Mouse (Mus musculus) spleen, adult 2 months (tissue): ENCODE data around the gene Ttc5. TPM values are rescaled to one million over a fixed set of nuclear protein-coding genes. Genes with fewer than 3 reads are reported as not detected.
"Not testable (repeated sequence)": the region's sequence is repeated elsewhere in the genome, so short reads cannot be mapped to it uniquely, and the experiment has no call there.

ENCODE experiments used
- DNase-seq, 2 experiments: peaks; one replicate each; pipeline versions ENCODE4 v3.0.0 to v3.0.0-alpha.2; 2012 to 2021; ENCODE audit warnings: low spot score in 2 of 2, low read depth in 1 of 2
- H3K27ac ChIP-seq: fragments of 200-500 bp; 2 replicates; pipeline ENCODE4 v1.5.1; 2012; ENCODE audit warnings: low read length, inconsistent platforms; ENCODE audit not compliant: insufficient read depth
- H3K27me3 ChIP-seq: fragments of 200-500 bp; 2 replicates; pipeline ENCODE4 v1.6.1; 2012; ENCODE audit warnings: mild to moderate bottlenecking, moderate library complexity, low read length, inconsistent platforms; ENCODE audit not compliant: control insufficient read depth, insufficient read depth
- H3K36me3 ChIP-seq: fragments of 200-500 bp; 2 replicates; pipeline ENCODE4 v1.6.1; 2012; ENCODE audit warnings: mild to moderate bottlenecking, low read length, inconsistent platforms; ENCODE audit not compliant: control insufficient read depth, insufficient read depth
- H3K4me1 ChIP-seq: fragments of 200-500 bp; 2 replicates; pipeline ENCODE4 v1.6.1; 2011; ENCODE audit warnings: inconsistent platforms; ENCODE audit not compliant: control insufficient read depth, insufficient read depth, insufficient read length
- H3K4me3 ChIP-seq: fragments of 200-500 bp; 2 replicates; pipeline ENCODE4 v1.5.1; 2011; ENCODE audit warnings: mild to moderate bottlenecking, inconsistent platforms; ENCODE audit not compliant: insufficient read depth, insufficient read length; ENCODE audit errors: extremely low read depth
- CTCF ChIP-seq: fragments of 200-500 bp; IDR thresholded peaks from 2 replicates; pipeline ENCODE4 v1.5.1; 2011; ENCODE audit warnings: mild to moderate bottlenecking, inconsistent platforms; ENCODE audit not compliant: insufficient read depth, insufficient read length, insufficient replicate concordance; ENCODE audit errors: extremely low read depth
- POLR2A ChIP-seq: fragments of 200-500 bp; IDR thresholded peaks from 2 replicates; pipeline ENCODE4 v1.6.1; 2011; ENCODE audit warnings: low read depth, low read length, inconsistent platforms
- WGBS: fragments of 180-500 bp; shearing (Covaris S2); methylation state at CpG from one replicate; pipeline ENCODE4 v1.1.7; 2018; 5-methylcytosine and 5-hydroxymethylcytosine counted together
- polyA plus RNA-seq: library from polyadenylated mRNA; depleted of rRNA; stranded (reverse); fragments of >200 nt; gene quantifications from 2 replicates; pipeline ENCODE4 v1.2.3, GENCODE M21; 2012

The Ttc5 gene
- polyA plus RNA-seq, 1 experiment = 28.1 TPM

DNA sequence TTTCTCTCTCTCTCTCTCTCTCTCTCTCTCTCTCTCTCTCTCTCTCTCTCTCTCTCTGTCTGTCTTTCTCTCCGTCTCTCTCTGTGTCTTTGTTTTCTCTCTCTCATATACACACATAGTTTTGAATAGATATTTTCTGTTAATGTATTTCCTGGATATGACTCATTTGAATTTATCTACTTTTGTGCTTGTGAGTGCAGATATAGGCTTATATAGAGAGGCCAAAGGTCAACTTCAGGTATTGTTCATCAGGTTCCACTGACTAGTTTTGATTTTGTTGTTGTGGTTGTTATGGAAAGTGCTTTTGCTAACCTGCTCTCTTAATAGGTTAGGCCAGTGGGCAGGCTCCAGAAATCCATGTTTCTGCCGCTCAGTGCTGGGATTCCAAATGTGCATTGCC, 27.7 kb upstream of the Ttc5 start:
- DNase-seq = no peak
- H3K27ac ChIP-seq = no peak overlapping the region
- TF ChIP-seq CTCF (no peak), POLR2A (no peak)
- H3K4me3 ChIP-seq = no peak overlapping the region
- peaks cover 33% of the 10 kb centered on the region for H3K36me3 ChIP-seq
- H3K27me3 ChIP-seq = no peaks in the 10 kb centered on the region
- no peaks in the 10 kb centered on the region for H3K4me1 ChIP-seq
- 85% methylated on average over 2 of the region's 2 CpGs for WGBS

- 1% methylated on average over 42 of the region's 42 CpGs for WGBS
- Histone ChIP-seq H3K27me3 (no peaks in the 10 kb centered on the region), H3K4me1 (no peaks in the 10 kb centered on the region), H3K4me3 (peak within 1 kb of the TSS; percentile 76), H3K27ac (peak within 1 kb of the TSS; percentile 87), H3K36me3 (peaks cover 4% of the 10 kb centered on the region)
- TF ChIP-seq CTCF = no peak
- TF ChIP-seq POLR2A = peak; percentile 76
- peak; percentile 90 to 99 for DNase-seq
These were observed 22.3 kb upstream of the Ttc5 start, which contains the start of the genes Ccnb1ip1 and Parp2 for GRCm38 (mm10) chr14:50807487-50808072. Ccnb1ip1 (minus strand) TSS chr14:50807732. Parp2 (plus strand) TSS chr14:50807841.

GRCm38 (mm10) chr14:50806469-50806868, 21.1 kb upstream of the Ttc5 start:
- H3K36me3 ChIP-seq, H3K4me1 ChIP-seq, H3K4me3 ChIP-seq, H3K27ac ChIP-seq, DNase-seq, H3K27me3 ChIP-seq: not testable (repeated sequence)
- 85% methylated on average over 5 of the region's 5 CpGs for WGBS

- Histone ChIP-seq H3K4me1 (no peaks in the 10 kb centered on the region), H3K36me3 (no peaks in the 10 kb centered on the region), H3K27me3 (no peaks in the 10 kb centered on the region), H3K27ac (no peak overlapping the region), H3K4me3 (no peak overlapping the region)
- TF ChIP-seq CTCF = no peak
- WGBS = 92% methylated on average over 13 of the region's 13 CpGs
- DNase-seq = no peak
These were observed 19.4 kb upstream of the Ttc5 start for GRCm38 (mm10) chr14:50804683-50805082.

DNA sequence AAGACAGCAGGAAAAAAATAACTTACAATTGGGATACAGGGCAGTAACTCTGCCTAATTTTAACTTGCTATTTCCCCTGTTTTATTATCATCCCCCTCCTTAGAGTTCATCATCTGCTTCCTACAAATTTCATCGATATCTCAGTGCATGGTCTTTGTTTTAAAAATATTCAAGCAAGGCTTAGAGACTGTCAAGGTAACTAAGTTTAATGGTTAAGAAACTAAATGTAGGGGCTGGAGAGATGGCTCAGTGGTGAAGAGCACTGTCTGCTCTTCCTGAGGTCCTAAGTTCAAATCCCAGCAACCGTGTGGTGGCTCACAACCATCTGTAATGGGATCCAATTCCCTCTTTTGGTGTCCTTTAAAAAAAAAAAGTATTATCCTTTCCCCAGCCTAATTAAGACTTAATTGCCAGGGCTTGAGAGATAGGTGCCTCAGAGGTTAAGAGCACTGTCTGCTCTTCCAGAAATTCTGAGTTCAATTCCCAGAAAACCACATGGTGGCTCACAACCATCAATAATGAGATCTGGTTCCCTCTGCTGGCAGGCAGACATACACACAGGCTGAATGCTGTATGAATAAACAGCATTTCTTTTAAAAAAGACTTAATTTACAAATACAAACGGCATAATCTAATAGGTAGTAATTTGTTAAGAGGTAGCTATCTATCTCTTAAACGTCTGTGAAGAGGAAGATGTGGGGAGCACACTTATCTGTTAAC, 17.7 kb upstream of the Ttc5 start:
- DNase-seq = no peak

GRCm38 (mm10) chr14:50802441-50802840, 17.1 kb upstream of the Ttc5 start:
- Histone ChIP-seq H3K27ac (no peak overlapping the region), H3K4me1 (no peaks in the 10 kb centered on the region), H3K27me3 (no peaks in the 10 kb centered on the region), H3K36me3 (no peaks in the 10 kb centered on the region), H3K4me3 (no peak overlapping the region)
- 89% methylated on average over 6 of the region's 6 CpGs for WGBS
- DNase-seq = no peak
- no peak for TF ChIP-seq POLR2A
- no peak for TF ChIP-seq CTCF

More for the DNA sequence above, 17.7 kb upstream of the Ttc5 start:
- no peak for TF ChIP-seq POLR2A
- no peak for TF ChIP-seq CTCF
- H3K4me1 ChIP-seq = no peaks in the 10 kb centered on the region
- H3K36me3 ChIP-seq = no peaks in the 10 kb centered on the region
- no peak overlapping the region for H3K4me3 ChIP-seq
- no peak overlapping the region for H3K27ac ChIP-seq
- no peaks in the 10 kb centered on the region for H3K27me3 ChIP-seq
- 54% methylated on average over 4 of the region's 4 CpGs for WGBS
